Mouse (Mus musculus): ENCODE measurements at regions not wholly inside any gene's neighbourhood (a gene's known extent, or its start where the extent isn't known, plus 50 kb on each side); places are given as distances from the start of the nearest gene placed in this dataset.
"Not testable (repeated sequence)": the region's sequence is repeated elsewhere in the genome, so short reads cannot be mapped to it uniquely, and the experiment has no call there.

DNA sequence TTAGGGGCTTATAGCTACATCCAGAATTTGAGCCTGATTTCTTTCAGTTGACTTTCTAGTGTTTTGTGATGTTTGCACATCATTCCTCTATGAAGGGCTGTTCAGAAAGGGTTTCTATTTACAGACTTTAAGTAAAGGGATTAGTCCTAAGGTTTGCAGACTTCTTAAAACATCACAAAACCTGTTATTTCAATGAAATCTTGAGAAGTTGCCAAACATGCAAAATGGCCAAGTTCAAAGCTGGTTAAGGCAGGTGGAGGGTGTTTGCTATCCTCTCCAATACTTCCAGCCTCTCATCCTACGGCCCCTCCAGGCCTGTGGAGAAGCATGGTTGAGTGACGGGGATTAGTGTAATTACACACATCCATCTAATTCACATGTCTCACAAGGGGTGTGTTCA lies 136.6 kb downstream of the Phlda1 start:
- H3K27ac ChIP-seq (ENCODE audit: low read length) = no peak overlapping the region
- H3K4me2 ChIP-seq (ENCODE audit: low read depth, low read length) = peak overlapping the region; percentile 11; the same call in 1 of the 2 replicates
- ATAC-seq (ENCODE audit: low read depth) = peak; percentile 75
- WGBS = 44% methylated on average over 2 of the region's 2 CpGs
- no peaks in the 10 kb centered on the region for H3K27me3 ChIP-seq (ENCODE audit: control insufficient read depth, insufficient read depth, low read depth, low read length)
- no peak overlapping the region for H3K9ac ChIP-seq (ENCODE audit: low read length)
- H3K9me3 ChIP-seq (ENCODE audit: control insufficient read depth, low read length) = no peaks in the 10 kb centered on the region
- H3K4me1 ChIP-seq (replicated peaks; ENCODE audit: control insufficient read depth, insufficient read depth, low read length) = peaks cover 9% of the 10 kb centered on the region
- no peaks in the 10 kb centered on the region for H3K36me3 ChIP-seq (ENCODE audit: control insufficient read depth, insufficient read depth, low read length)
- no peak overlapping the region for H3K4me3 ChIP-seq (ENCODE audit: low read length)

DNA sequence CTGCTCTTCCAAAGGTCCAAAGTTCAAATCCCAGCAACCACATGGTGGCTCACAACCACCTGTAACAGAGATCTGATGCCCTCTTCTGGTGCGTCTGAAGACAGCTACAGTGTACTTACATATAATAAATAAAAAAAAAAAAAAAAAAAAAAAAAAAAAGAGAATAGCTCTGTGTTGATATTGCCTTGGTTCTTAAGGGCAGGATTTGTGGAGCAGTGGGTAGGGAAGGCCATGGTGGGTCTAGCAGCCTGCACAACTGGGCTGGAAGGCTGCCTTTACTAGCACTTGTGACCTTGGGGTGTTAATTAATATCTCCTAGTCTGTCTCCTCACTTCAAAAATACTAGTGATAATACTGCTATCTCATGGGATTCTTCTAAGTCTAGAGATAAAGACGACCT lies 147.7 kb downstream of the Phlda1 start:
- ATAC-seq (ENCODE audit: low read depth); H3K4me2 ChIP-seq (ENCODE audit: low read depth, low read length); H3K4me3 ChIP-seq (ENCODE audit: low read length); H3K9ac ChIP-seq (ENCODE audit: low read length); H3K36me3 ChIP-seq (ENCODE audit: control insufficient read depth, insufficient read depth, low read length); H3K27me3 ChIP-seq (ENCODE audit: control insufficient read depth, insufficient read depth, low read depth, low read length); H3K27ac ChIP-seq (ENCODE audit: low read length); H3K4me1 ChIP-seq (replicated peaks; ENCODE audit: control insufficient read depth, insufficient read depth, low read length); H3K9me3 ChIP-seq (ENCODE audit: control insufficient read depth, low read length): not testable (repeated sequence)
- WGBS = 47% methylated on average over 1 of the region's 2 CpGs

DNA sequence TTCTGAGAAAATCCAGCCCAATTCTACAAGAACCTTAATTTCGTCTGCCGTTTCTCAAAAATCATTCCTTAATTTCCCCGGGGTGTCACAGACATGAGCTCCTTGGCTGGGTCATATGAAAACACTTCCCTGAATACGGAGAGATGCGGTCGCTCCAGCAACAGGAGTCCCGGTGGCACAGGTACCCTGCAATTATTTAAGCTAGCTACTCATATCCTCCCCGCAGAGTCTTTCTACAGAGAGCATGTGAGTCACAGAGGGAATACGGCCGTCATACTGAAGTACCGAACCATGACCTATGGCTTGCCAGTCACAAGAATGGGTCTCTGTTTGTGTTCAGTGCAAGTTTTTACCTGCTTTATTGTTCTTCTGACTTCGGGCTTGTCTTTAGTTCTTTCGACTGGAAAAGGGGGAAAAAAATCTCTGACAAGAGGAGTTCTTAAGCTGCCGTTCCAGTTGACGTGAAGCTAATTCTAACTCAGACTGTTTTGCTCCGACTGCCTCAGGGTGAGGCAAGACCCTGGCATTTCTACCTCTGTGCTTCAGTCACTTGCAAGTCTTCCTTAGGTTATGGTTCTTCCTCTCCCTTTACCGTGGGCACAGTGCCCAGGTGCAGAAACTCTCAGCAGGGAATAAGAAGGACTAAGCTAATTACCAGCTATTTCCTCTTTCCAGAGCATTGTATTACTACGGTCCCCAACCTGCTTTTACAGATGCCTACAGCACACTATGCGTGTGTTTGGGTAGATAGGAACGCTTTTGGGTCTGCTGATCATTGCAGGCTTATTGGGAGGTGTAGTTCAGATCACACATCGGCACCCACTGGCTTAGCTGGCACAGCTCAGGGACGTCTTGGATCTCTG lies 148.5 kb downstream of the Phlda1 start:
- H3K9me3 ChIP-seq (ENCODE audit: control insufficient read depth, low read length) = 0 out of 2 replicates have a peak, but pooled peaks cover 2% of the 10 kb centered on the region
- H3K36me3 ChIP-seq (ENCODE audit: control insufficient read depth, insufficient read depth, low read length) = no peaks in the 10 kb centered on the region
- peaks cover 11% of the 10 kb centered on the region for H3K4me1 ChIP-seq (replicated peaks; ENCODE audit: control insufficient read depth, insufficient read depth, low read length)
- ATAC-seq (ENCODE audit: low read depth) = 0 out of 2 replicates have a peak, but pooled peaks have one; percentile 24
- H3K4me2 ChIP-seq (ENCODE audit: low read depth, low read length) = no peak overlapping the region
- H3K4me3 ChIP-seq (ENCODE audit: low read length) = no peak overlapping the region
- H3K27me3 ChIP-seq (ENCODE audit: control insufficient read depth, insufficient read depth, low read depth, low read length) = no peaks in the 10 kb centered on the region
- 70% methylated on average over 22 of the region's 22 CpGs for whole genome bisulfite sequencing
- no peak overlapping the region for H3K9ac ChIP-seq (ENCODE audit: low read length)
- H3K27ac ChIP-seq (ENCODE audit: low read length) = no peak overlapping the region

DNA sequence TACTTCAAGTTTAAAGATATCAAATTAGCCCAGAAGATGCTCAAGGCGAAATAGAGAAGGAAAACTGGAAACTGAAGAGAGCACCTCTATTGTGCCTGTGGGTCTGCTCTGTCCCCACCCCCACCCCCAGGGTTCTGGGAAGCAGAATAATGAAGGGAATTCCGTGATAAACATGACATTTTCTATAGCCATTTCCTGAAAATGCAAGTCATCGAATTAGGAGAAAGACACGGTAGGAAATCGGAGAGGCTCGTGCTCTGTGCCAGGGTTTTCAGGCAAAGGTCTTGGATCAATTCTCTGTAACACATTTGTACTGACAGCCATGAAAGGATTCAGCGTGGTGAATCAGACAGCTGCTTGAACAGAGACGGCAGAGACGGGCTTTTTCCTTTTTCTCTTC lies 152.7 kb downstream of the Phlda1 start:
- H3K4me3 ChIP-seq (ENCODE audit: low read length) = no peak overlapping the region
- no peak for ATAC-seq (ENCODE audit: low read depth)
- no peaks in the 10 kb centered on the region for H3K27me3 ChIP-seq (ENCODE audit: control insufficient read depth, insufficient read depth, low read depth, low read length)
- H3K9ac ChIP-seq (ENCODE audit: low read length) = peak overlapping the region; percentile 47
- WGBS = 25% methylated on average over 9 of the region's 9 CpGs
- peak overlapping the region; percentile 14; the same call in 1 of the 2 replicates for H3K4me2 ChIP-seq (ENCODE audit: low read depth, low read length)
- peaks cover 11% of the 10 kb centered on the region for H3K4me1 ChIP-seq (replicated peaks; ENCODE audit: control insufficient read depth, insufficient read depth, low read length)
- no peaks in the 10 kb centered on the region for H3K9me3 ChIP-seq (ENCODE audit: control insufficient read depth, low read length)
- no peaks in the 10 kb centered on the region for H3K36me3 ChIP-seq (ENCODE audit: control insufficient read depth, insufficient read depth, low read length)
- H3K27ac ChIP-seq (ENCODE audit: low read length) = no peak overlapping the region; the same call in 1 of the 2 replicates

GRCm38 (mm10) chr10:111662665-111663064 lies 156.6 kb downstream of the Phlda1 start:
- ATAC-seq (ENCODE audit: low read depth) = no peak
- Histone ChIP-seq H3K9ac (ENCODE audit: low read length) (no peak overlapping the region), H3K4me3 (ENCODE audit: low read length) (no peak overlapping the region), H3K27me3 (ENCODE audit: control insufficient read depth, insufficient read depth, low read depth, low read length) (no peaks in the 10 kb centered on the region), H3K9me3 (ENCODE audit: control insufficient read depth, low read length) (no peaks in the 10 kb centered on the region), H3K4me1 (replicated peaks; ENCODE audit: control insufficient read depth, insufficient read depth, low read length) (peaks cover 7% of the 10 kb centered on the region), H3K4me2 (ENCODE audit: low read depth, low read length) (no peak overlapping the region), H3K27ac (ENCODE audit: low read length) (no peak overlapping the region), H3K36me3 (ENCODE audit: control insufficient read depth, insufficient read depth, low read length) (no peaks in the 10 kb centered on the region)
- 83% methylated on average over 1 of the region's 1 CpGs for WGBS

- H3K9ac ChIP-seq (ENCODE audit: low read length) = no peak overlapping the region
- peaks cover 14% of the 10 kb centered on the region for H3K4me1 ChIP-seq (replicated peaks; ENCODE audit: control insufficient read depth, insufficient read depth, low read length)
- 80% methylated on average over 14 of the region's 14 CpGs for WGBS
- H3K36me3 ChIP-seq (ENCODE audit: control insufficient read depth, insufficient read depth, low read length) = no peaks in the 10 kb centered on the region
- H3K4me2 ChIP-seq (ENCODE audit: low read depth, low read length) = no peak overlapping the region
- no peak for ATAC-seq (ENCODE audit: low read depth)
- H3K27ac ChIP-seq (ENCODE audit: low read length) = no peak overlapping the region
- no peaks in the 10 kb centered on the region for H3K27me3 ChIP-seq (ENCODE audit: control insufficient read depth, insufficient read depth, low read depth, low read length)
- no peaks in the 10 kb centered on the region for H3K9me3 ChIP-seq (ENCODE audit: control insufficient read depth, low read length)
- H3K4me3 ChIP-seq (ENCODE audit: low read length) = no peak overlapping the region
These were observed 159.7 kb downstream of the Phlda1 start for GRCm38 (mm10) chr10:111665834-111666233.

GRCm38 (mm10) chr10:111666963-111667362 lies 160.9 kb downstream of the Phlda1 start:
- H3K9ac ChIP-seq (ENCODE audit: low read length) = no peak overlapping the region
- H3K4me3 ChIP-seq (ENCODE audit: low read length) = no peak overlapping the region
- no peaks in the 10 kb centered on the region for H3K27me3 ChIP-seq (ENCODE audit: control insufficient read depth, insufficient read depth, low read depth, low read length)
- no peaks in the 10 kb centered on the region for H3K9me3 ChIP-seq (ENCODE audit: control insufficient read depth, low read length)
- no peak overlapping the region for H3K4me2 ChIP-seq (ENCODE audit: low read depth, low read length)
- H3K36me3 ChIP-seq (ENCODE audit: control insufficient read depth, insufficient read depth, low read length) = no peaks in the 10 kb centered on the region
- WGBS = 72% methylated on average over 13 of the region's 13 CpGs
- no peak for ATAC-seq (ENCODE audit: low read depth)
- peaks cover 23% of the 10 kb centered on the region for H3K4me1 ChIP-seq (replicated peaks; ENCODE audit: control insufficient read depth, insufficient read depth, low read length)
- H3K27ac ChIP-seq (ENCODE audit: low read length) = no peak overlapping the region

DNA sequence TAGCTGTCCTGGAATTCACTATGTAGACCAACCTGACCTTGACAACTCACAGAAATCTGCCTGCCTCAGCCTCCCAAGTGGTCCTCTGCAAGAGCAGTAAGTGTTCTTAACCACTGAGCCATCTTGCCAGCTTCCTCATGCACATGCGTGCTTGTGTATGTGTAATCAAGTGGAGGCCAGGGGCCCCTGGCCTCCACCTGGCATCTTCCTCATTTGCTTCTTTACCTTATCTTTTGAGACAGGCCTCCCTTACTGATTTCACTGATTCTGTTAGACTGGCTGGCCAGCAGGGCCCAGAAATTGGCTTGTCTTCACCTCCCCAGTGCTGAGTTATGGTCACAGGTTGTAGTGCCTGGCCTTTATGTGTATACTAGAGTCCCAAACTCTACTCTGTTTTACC lies 162.6 kb downstream of the Phlda1 start:
- no peak overlapping the region for H3K27ac ChIP-seq (ENCODE audit: low read length)
- H3K27me3 ChIP-seq (ENCODE audit: control insufficient read depth, insufficient read depth, low read depth, low read length) = no peaks in the 10 kb centered on the region
- 100% methylated on average over 1 of the region's 1 CpGs for WGBS
- H3K4me2 ChIP-seq (ENCODE audit: low read depth, low read length) = no peak overlapping the region
- no peak for ATAC-seq (ENCODE audit: low read depth)
- no peak overlapping the region for H3K4me3 ChIP-seq (ENCODE audit: low read length)
- peaks cover 38% of the 10 kb centered on the region for H3K4me1 ChIP-seq (replicated peaks; ENCODE audit: control insufficient read depth, insufficient read depth, low read length)
- H3K9me3 ChIP-seq (ENCODE audit: control insufficient read depth, low read length) = no peaks in the 10 kb centered on the region
- H3K36me3 ChIP-seq (ENCODE audit: control insufficient read depth, insufficient read depth, low read length) = no peaks in the 10 kb centered on the region
- no peak overlapping the region for H3K9ac ChIP-seq (ENCODE audit: low read length)

GRCm38 (mm10) chr10:111669658-111670057 lies 163.6 kb downstream of the Phlda1 start:
- peak overlapping the region; percentile 68 for H3K27ac ChIP-seq (ENCODE audit: low read length)
- H3K36me3 ChIP-seq (ENCODE audit: control insufficient read depth, insufficient read depth, low read length) = no peaks in the 10 kb centered on the region
- H3K9me3 ChIP-seq (ENCODE audit: control insufficient read depth, low read length) = no peaks in the 10 kb centered on the region
- H3K9ac ChIP-seq (ENCODE audit: low read length) = no peak overlapping the region
- peaks cover 45% of the 10 kb centered on the region for H3K4me1 ChIP-seq (replicated peaks; ENCODE audit: control insufficient read depth, insufficient read depth, low read length)
- no peak overlapping the region for H3K4me3 ChIP-seq (ENCODE audit: low read length)
- no peaks in the 10 kb centered on the region for H3K27me3 ChIP-seq (ENCODE audit: control insufficient read depth, insufficient read depth, low read depth, low read length)
- ATAC-seq (ENCODE audit: low read depth) = peak; percentile 70
- H3K4me2 ChIP-seq (ENCODE audit: low read depth, low read length) = no peak overlapping the region
- 55% methylated on average over 6 of the region's 6 CpGs for WGBS
